Mouse (Mus musculus): Measurements from ENCODE around the gene Mcm9. TPM values are rescaled to one million over a fixed set of nuclear protein-coding genes. Genes with fewer than 3 reads are reported as not detected.
"Not testable (repeated sequence)": the region's sequence is repeated elsewhere in the genome, so short reads cannot be mapped to it uniquely, and the experiment has no call there.

Gene Mcm9
- 3.5 and 7.1 TPM in 2 replicates for polyA plus RNA-seq (2012; rRNA removed)

DNA sequence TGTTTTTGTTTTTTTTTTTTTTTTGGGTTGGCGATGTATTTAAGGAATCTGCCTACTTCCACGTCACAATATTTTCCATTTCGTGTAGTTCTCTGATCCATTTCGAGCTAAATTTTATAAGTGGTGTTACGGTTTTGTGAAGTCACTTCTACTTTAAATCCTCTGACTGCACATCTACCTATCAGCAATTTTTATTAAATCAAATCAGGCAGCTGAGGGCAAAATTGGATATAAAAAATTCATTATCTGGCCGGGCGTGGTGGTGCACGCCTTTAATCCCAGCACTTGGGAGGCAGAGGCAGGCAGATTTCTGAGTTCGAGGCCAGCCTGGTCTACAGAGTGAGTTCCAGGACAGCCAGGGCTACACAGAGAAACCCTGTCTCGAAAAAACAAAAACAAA lies at the start of gene Mcm9:
Gene Mcm9, minus strand, starts transcription at position 101 of the 400 bp plus-strand sequence.
- H3K36me3 ChIP-seq (ENCODE audit: control insufficient read depth, insufficient read depth, low read length); H3K27me3 ChIP-seq (ENCODE audit: control insufficient read depth, insufficient read depth, low read length); H3K4me1 ChIP-seq (ENCODE audit: control insufficient read depth, insufficient read depth, insufficient read length); DNase-seq (ENCODE audit: low read depth in 1 of 2, low spot score in 2 of 2): not testable (repeated sequence)
- peak within 1 kb of the TSS; percentile 89 for H3K27ac ChIP-seq (ENCODE audit: insufficient read depth, low read length)
- 48% methylated on average over 10 of the region's 10 CpGs for whole genome bisulfite sequencing
- H3K4me3 ChIP-seq (ENCODE audit: extremely low read depth, insufficient read depth, insufficient read length): peak within 1 kb of the TSS; percentile 96

DNA sequence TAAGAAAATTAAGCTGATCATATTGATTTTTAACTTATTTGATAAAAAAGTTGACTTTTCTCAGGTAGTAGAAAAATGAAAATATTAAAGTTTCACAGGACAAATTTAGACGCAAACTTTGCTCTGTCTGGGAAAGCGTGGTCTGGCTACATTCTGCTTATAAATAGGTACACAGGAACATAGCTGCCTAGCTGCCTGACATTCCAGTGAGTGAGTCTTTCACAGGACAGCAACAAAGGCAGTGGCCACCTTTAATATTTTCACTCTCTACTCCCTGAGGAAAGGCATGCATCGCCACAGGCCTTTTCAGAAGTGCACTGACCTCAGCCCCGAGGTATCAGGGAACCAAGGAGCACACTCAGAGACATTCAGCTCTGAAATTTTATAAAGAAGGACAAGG lies 31.5 kb upstream of the Mcm9 start:
- no peaks in the 10 kb centered on the region for H3K4me1 ChIP-seq (ENCODE audit: control insufficient read depth, insufficient read depth, insufficient read length)
- H3K36me3 ChIP-seq (ENCODE audit: control insufficient read depth, insufficient read depth, low read length): no peaks in the 10 kb centered on the region
- TF ChIP-seq CTCF (IDR thresholded peaks at IDR 0.05; ENCODE audit: extremely low read depth, insufficient read depth, insufficient read length, insufficient replicate concordance) (no peak), POLR2A (IDR thresholded peaks at IDR 0.05; ENCODE audit: low read depth, low read length) (no peak)
- no peaks in the 10 kb centered on the region for H3K27me3 ChIP-seq (ENCODE audit: control insufficient read depth, insufficient read depth, low read length)
- DNase-seq (ENCODE audit: low read depth in 1 of 2, low spot score in 2 of 2): no peak
- WGBS: 88% methylated on average over 4 of the region's 4 CpGs
- H3K27ac ChIP-seq (ENCODE audit: insufficient read depth, low read length): no peak overlapping the region
- H3K4me3 ChIP-seq (ENCODE audit: extremely low read depth, insufficient read depth, insufficient read length): no peak overlapping the region

DNA sequence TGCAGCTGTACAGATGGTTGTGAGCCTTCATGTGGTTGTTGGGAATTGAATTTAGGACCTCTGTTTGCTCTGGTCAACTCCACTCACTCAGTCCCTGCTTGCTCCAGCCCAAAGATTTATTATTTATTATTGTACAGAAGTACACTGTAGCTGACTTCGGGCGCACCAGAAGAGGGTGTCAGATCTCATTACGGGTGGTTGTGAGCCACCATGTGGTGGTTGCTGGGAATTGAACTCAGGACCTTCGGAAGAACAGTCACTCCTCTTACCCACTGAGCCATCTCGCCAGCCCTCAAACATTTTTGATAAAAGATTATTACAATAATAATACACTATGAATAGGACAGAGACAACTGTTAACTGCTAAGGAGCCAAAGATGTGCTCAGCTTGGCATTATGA lies 24.0 kb upstream of the Mcm9 start:
- not testable (repeated sequence) for DNase-seq (ENCODE audit: low read depth in 1 of 2, low spot score in 2 of 2); H3K4me3 ChIP-seq (ENCODE audit: extremely low read depth, insufficient read depth, insufficient read length); H3K27me3 ChIP-seq (ENCODE audit: control insufficient read depth, insufficient read depth, low read length); H3K27ac ChIP-seq (ENCODE audit: insufficient read depth, low read length); H3K36me3 ChIP-seq (ENCODE audit: control insufficient read depth, insufficient read depth, low read length); H3K4me1 ChIP-seq (ENCODE audit: control insufficient read depth, insufficient read depth, insufficient read length)
- 76% methylated on average over 5 of the region's 5 CpGs for WGBS

DNA sequence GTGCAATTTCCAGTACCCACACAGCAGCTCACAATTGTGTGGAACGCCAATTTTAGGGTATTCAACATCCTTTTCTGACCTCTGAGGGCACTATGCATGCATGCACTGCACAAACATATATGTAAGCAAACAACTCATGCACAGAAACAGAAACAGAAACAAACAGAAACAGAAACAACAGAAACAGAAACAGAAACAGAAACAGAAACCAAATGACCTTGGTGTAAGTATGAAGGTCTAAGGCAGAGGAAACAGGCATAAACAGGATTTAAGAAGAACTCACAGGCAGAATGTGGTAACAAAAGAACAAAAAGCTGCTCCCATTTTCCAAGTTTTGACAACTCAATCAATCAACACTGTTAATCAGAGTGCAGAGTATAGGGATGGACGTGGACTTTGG lies 20.4 kb upstream of the Mcm9 start:
- Histone ChIP-seq H3K4me3 (ENCODE audit: extremely low read depth, insufficient read depth, insufficient read length) (no peak overlapping the region), H3K27ac (ENCODE audit: insufficient read depth, low read length) (no peak overlapping the region), H3K27me3 (ENCODE audit: control insufficient read depth, insufficient read depth, low read length) (no peaks in the 10 kb centered on the region), H3K4me1 (ENCODE audit: control insufficient read depth, insufficient read depth, insufficient read length) (no peaks in the 10 kb centered on the region), H3K36me3 (ENCODE audit: control insufficient read depth, insufficient read depth, low read length) (no peaks in the 10 kb centered on the region)
- DNase-seq (ENCODE audit: low read depth in 1 of 2, low spot score in 2 of 2): no peak
- WGBS: 81% methylated on average over 2 of the region's 2 CpGs
- TF ChIP-seq CTCF (IDR thresholded peaks at IDR 0.05; ENCODE audit: extremely low read depth, insufficient read depth, insufficient read length, insufficient replicate concordance): no peak
- no peak for TF ChIP-seq POLR2A (IDR thresholded peaks at IDR 0.05; ENCODE audit: low read depth, low read length)

DNA sequence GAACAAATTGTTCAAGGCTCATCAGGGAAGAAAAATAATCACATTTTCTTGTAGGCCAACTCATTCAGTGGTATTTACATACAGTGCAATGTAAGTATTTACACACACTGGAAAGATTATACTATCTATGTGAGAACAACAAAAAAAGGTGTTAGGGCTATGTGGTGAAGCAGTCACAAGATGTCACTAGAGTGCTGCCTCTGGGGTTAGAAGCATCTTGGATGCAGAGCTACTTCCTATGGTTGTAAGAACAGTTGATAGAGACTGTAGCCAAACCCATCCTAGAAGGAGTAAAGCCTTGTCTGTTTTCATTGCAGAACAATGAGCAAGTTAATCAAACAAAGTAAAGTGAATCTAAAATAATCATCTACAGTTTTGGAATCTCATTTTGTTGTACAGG lies 11.3 kb upstream of the Mcm9 start:
- no peak for DNase-seq (ENCODE audit: low read depth in 1 of 2, low spot score in 2 of 2)

DNA sequence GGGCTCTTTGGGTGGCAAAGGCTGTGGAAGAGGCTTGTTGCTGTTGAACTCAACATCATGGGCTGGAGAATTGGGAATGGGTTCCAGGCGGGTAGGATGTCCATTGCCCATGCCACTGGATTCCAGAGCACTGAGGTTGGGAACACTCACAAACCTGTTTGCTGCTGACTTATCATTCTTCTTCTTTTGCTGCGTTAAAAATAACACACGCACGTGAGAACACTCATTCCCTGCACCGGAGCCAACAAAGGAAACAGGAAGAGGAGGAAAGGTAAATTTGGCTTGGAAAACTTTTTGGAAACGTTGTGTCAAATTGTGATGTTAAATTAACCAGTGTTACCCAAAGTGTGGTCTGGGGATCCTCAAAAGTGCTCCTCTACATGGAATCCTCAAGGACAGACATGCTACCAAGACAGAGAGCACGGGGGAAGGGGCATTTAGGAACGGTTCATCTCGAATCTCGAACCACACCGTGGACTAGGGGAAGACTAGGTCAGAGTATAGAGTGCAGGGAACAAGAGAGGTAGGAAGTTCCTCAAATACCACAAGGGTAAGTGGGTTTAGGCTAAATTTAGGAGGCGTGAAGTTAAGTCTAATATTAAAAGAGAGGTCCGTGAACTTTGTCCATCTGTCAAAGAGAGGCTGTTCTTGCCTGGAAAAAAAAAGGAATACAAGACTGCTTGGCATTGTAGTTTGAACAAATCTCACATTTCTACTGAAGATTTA lies 5.2 kb upstream of the Mcm9 start:
- no peaks in the 10 kb centered on the region for H3K4me1 ChIP-seq (ENCODE audit: control insufficient read depth, insufficient read depth, insufficient read length)
- H3K27ac ChIP-seq (ENCODE audit: insufficient read depth, low read length): no peak overlapping the region
- no peak for TF ChIP-seq POLR2A (IDR thresholded peaks at IDR 0.05; ENCODE audit: low read depth, low read length)
- TF ChIP-seq CTCF (IDR thresholded peaks at IDR 0.05; ENCODE audit: extremely low read depth, insufficient read depth, insufficient read length, insufficient replicate concordance): no peak
- H3K27me3 ChIP-seq (ENCODE audit: control insufficient read depth, insufficient read depth, low read length): no peaks in the 10 kb centered on the region
- WGBS: 20% methylated on average over 13 of the region's 13 CpGs
- no peak for DNase-seq (ENCODE audit: low read depth in 1 of 2, low spot score in 2 of 2)
- no peak overlapping the region for H3K4me3 ChIP-seq (ENCODE audit: extremely low read depth, insufficient read depth, insufficient read length)
- no peaks in the 10 kb centered on the region for H3K36me3 ChIP-seq (ENCODE audit: control insufficient read depth, insufficient read depth, low read length)

More for the DNA sequence above, 11.3 kb upstream of the Mcm9 start:
- no peaks in the 10 kb centered on the region for H3K36me3 ChIP-seq (ENCODE audit: control insufficient read depth, insufficient read depth, low read length)
- TF ChIP-seq CTCF (IDR thresholded peaks at IDR 0.05; ENCODE audit: extremely low read depth, insufficient read depth, insufficient read length, insufficient replicate concordance) (no peak), POLR2A (IDR thresholded peaks at IDR 0.05; ENCODE audit: low read depth, low read length) (no peak)
- H3K4me1 ChIP-seq (ENCODE audit: control insufficient read depth, insufficient read depth, insufficient read length): no peaks in the 10 kb centered on the region
- no peak overlapping the region for H3K4me3 ChIP-seq (ENCODE audit: extremely low read depth, insufficient read depth, insufficient read length)
- H3K27me3 ChIP-seq (ENCODE audit: control insufficient read depth, insufficient read depth, low read length): no peaks in the 10 kb centered on the region
- H3K27ac ChIP-seq (ENCODE audit: insufficient read depth, low read length): no peak overlapping the region

DNA sequence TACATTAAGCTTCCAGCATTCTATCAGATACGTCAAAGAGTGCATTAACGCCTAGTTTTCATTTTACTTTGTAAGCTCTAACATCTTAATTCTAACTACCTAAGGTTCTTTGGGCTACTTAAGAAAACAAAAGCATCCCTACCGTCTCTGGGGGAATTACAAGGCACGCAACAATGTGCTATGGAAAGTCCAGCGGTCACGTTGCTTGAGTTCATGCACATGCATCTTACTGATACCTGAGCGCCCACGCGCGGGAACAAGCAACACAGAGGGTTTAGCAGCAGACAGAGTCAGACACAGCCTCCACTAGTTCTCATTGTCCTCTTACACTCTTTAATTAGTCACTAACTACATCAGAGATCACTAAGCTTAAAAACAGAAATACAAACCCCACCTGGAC lies 3.9 kb upstream of the Mcm9 start:
- no peak overlapping the region for H3K4me3 ChIP-seq (ENCODE audit: extremely low read depth, insufficient read depth, insufficient read length)
- H3K27me3 ChIP-seq (ENCODE audit: control insufficient read depth, insufficient read depth, low read length): no peaks in the 10 kb centered on the region
- no peaks in the 10 kb centered on the region for H3K36me3 ChIP-seq (ENCODE audit: control insufficient read depth, insufficient read depth, low read length)
- no peak overlapping the region for H3K27ac ChIP-seq (ENCODE audit: insufficient read depth, low read length)
- WGBS: 91% methylated on average over 10 of the region's 10 CpGs
- no peak for TF ChIP-seq POLR2A (IDR thresholded peaks at IDR 0.05; ENCODE audit: low read depth, low read length)
- TF ChIP-seq CTCF (IDR thresholded peaks at IDR 0.05; ENCODE audit: extremely low read depth, insufficient read depth, insufficient read length, insufficient replicate concordance): no peak
- no peak for DNase-seq (ENCODE audit: low read depth in 1 of 2, low spot score in 2 of 2)
- H3K4me1 ChIP-seq (ENCODE audit: control insufficient read depth, insufficient read depth, insufficient read length): no peaks in the 10 kb centered on the region; the same call in 1 of the 2 replicates
